Mouse (Mus musculus) 416B (cell line): ENCODE results near the gene Cdkn2d.
"Not testable (repeated sequence)": the region's sequence is repeated elsewhere in the genome, so short reads cannot be mapped to it uniquely, and the experiment has no call there.

Experiments
- DNase-seq: peaks from one replicate; pipeline ENCODE4 v3.0.0; 2011; ENCODE audit warnings: low read depth

The Cdkn2d gene

DNA sequence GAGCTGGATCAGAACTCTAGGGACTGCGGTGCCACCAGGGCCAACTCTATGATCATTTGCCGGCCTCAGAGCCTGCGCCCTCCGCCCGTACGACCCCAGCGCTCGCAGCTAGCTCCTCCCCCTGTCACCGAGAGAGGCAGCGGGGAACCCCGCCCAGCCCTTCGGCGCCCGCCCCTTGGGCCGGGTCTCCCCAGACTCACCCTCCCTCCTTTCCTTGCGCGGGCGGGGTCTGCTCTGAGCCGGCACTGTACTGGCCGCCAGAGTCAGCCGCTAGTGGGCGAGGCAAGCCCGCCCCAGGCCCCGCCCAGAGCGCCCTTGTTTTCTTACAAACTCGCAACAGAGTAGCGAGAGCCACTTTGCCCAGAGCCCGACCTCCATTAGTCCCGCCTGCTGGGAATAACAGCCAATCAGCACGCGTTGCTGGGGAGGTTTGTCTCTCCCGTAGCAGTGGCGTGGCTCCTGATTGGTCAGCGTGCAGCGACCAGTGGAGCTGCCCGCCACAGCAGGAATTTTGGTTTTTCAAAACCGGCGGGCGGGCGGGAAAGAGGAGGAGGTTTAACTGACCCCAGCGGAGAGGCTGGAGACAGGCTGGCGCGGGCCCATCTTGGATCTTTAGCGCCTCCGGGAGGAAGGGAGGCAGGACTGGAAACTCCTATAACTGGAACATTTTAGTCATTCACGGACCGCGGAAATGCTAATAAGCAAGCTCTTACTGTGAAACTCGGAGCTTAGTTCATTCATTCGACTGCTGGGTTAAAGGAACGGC, at the start of gene Cdkn2d:
Cdkn2d (minus strand) TSS at position 386 of the 766 bp plus-strand sequence.
- peak; percentile 100 for DNase-seq

DNA sequence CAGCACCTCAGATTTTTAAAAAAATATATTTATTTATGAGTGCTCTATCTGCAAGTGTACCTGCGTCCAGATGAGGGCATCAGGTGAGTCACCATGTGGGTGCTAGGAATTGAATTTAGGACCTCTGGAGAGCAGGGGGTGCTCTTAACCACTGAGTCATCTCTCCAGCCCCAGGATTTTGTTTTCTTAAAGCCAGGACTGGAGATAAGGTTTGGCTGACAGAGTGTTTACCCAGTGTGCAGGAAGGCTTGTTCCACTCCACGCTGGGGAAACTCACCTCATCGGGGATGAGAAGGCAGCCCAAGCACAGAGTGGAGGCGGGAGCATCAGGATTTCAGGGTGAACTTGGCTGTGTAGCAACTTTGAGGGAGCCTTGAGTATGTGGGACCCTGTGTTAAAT, 49.2 kb upstream of the Cdkn2d start:
- DNase-seq = no peak

DNA sequence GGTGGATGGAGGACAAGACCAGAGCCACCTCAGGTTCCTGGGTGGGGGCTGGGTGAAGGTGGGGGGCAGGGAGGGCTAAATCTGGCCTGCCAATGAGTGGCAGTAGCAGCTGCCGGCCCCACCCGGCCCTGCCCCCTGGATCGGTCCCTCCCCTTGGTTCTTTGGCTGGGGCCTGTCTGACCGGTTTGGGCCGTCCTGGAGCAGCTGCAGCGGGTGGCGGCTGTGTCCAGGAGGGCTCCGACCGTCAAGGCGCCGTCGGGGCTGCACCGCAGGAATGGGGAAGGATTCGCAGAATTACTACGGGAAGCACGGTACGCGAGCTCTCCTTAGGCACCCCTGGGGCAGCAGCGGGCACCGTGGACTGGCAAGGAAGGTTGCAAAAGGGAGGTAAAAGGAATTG, 46.4 kb upstream of the Cdkn2d start:
- no peak for DNase-seq

DNA sequence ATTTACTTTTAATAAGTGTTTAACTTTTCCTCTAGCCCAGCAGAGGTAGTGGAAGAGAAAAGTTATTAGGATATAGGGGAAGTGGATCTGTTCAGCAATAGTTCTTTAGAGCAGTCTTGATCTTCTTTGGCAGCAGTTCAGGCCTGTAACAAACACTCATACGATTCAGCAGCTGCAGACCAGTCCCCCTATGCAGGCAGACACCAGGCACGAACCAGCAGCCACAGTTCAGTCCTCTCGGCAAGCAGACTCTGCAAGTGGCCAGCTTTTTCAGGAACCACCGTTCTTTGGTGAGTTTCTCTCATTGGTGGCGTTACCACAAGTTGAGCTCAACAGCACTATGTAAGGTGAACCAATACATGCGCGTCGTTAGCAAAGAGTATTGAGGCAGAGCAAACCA, 45.3 kb upstream of the Cdkn2d start:
- no peak for DNase-seq

DNA sequence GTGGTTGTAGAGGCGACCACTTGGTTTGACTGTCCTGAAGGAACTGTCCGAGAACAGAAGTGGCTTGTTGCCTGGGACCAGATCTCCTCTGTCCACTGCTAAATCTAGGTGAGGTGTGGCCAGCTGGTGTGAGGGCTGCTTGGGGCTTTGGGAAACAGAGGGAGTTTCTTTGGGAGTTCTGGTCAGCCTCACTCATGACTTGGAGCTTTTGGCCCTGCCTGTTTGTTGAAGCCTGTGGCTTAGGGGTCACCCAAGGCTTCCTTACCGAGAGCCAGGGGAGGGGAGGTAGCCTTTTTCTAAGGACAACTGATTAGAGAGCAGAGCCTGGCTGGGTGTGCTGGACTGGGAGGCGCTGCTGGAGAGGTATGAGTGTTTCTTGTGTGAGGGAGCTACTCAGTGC, 44.2 kb upstream of the Cdkn2d start:
- no peak for DNase-seq

DNA sequence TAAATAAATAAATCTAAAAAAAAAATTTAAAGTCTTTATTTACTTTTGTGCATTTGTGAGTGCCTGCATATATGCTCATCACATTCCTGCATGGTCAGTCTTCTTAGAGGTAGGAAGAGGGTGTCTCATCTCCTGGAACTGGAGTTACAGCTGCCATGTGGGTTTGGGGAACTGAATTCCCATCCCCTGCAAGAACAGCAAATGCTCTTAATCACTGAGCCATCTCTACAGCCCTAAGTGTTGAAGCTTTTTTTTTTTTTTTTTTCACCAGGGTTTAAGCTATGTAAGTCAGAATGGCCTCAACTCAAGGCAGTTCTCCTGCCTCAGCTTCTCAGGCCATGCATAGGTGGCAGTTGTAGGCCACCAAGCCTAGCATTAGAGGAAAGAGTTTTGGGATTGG, 43.5 kb upstream of the Cdkn2d start:
- no peak for DNase-seq

- DNase-seq = no peak
Measured at GRCm38 (mm10) chr9:21333523-21333922, 42.3 kb upstream of the Cdkn2d start.

GRCm38 (mm10) chr9:21332161-21333061, 41.2 kb upstream of the Cdkn2d start:
- DNase-seq = peak; percentile 86

DNA sequence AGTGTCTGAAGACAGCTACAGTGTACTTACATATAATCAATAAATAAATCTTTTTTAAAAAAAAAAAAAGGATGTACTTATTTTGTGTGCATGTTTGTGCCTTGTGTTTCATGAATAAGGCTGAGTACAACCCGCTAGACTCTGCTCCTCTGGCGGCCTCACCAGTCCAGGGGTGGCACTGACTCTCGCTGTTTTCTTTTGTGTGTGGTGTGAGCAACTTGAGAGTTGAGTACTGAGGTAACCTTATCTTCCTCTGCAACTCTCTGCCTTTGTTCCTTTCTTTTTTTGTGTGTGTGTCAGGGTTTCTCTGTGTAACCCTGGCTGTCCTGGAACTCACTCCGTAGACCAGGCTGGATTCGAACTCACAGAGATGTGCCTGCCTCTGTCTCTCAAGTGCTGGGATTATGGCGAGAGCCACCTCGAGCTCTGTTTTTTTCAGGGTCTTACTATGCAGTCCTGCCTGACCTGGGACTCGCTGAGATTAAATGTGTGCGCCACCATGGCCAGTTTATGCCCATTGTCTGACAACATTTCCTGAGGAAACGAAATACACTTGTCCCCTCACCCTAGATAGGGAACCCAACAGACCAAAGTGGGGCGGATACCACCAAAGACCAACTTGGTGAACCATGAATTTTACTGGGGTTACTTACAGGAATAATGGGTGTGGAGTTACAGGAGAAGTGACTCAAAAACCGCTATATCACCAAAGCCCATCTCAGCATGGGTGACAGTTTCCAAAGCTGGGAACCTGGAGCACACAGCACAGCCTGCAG, 40.3 kb upstream of the Cdkn2d start:
- DNase-seq = peak; percentile 90

DNA sequence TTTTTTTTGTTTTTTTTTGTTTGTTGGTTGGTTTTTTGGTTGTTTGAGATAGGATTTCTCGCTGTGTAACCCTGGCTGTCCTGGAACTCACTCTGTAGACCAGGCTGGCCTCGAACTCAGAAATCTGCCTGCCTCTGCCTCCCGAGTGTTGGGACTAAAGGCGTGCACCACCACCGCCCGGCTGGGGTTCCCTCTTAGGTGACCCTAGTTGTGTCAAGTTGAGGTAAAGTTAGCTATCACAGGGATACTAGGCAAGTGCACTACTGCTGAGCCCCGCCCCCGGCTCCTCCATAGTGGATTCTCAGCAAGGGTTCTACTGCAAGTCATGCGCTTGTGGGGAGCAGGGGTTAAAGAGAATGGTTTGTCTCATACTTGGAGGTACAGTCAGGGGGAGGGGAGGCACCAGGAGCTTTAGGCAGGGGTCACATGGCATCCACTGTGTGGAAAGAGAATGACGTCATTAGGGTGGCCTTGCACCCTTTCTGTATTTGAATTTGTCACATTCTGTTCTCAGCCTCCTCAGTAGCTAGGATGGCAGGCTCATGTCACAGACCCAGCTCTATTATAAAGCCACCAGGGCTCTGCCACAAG, 38.6 kb upstream of the Cdkn2d start:
- no peak for DNase-seq

GRCm38 (mm10) chr9:21329041-21329440, 37.8 kb upstream of the Cdkn2d start:
- DNase-seq = peak; percentile 24

DNA sequence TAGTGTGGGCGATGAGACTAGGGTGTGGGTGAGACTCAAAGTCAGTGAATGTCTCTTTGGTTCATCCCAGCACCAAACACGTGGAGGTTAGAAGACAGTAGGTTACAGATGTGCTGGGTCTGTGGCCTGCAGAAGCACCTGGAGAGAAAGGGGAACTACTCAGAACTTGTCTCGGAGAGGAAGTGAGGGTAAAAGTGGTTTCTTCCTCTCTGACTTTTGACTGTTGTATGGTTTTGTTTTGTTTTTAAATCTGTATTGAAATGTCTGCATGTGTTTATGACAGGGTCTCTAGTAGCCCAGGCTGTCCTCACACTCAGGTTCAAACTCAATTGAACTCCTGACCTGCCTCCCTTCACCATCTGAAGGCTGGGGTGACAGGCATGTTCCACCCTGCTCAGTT, 36.8 kb upstream of the Cdkn2d start:
- DNase-seq = peak; percentile 63

DNA sequence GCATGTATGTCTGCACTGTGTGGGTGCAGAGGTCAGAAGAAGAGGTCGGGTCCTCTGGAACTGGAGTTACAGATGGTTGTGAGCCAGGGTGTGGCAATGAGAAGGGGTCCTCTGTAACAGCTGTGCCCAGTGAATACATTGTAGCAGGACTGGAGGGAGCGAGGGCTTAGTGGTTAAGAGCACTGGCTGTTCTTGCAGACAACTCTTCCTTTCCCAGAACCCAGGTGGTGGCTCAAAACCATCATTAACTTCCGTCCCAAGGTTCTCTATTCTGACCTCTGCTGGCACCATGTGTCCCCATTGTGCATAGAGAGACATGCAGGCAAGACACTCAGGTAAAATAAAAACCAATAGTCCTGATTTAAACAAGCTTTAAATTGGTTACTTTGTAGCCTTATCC, 36.4 kb upstream of the Cdkn2d start:
- DNase-seq = peak; percentile 54

DNA sequence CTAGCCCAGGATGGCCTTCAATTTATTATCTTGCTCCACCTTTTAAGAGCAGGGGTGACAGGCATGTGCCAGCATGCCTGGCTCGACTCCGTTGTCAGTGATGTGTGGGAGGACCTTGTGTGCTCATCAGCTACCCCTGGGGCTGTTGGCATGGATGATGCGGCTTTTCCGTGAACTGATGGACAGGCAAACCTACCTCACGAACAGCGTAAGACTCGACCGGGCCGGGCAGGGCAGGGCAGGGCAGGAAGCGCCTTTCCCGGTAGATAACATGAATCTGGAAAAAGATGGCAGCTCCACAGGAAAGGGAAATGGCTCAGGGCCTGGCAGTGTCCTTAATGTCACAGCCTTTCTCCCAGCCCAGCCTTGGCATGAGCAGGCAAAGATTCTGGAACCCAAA, 33.1 kb upstream of the Cdkn2d start:
- peak; percentile 38 for DNase-seq

DNA sequence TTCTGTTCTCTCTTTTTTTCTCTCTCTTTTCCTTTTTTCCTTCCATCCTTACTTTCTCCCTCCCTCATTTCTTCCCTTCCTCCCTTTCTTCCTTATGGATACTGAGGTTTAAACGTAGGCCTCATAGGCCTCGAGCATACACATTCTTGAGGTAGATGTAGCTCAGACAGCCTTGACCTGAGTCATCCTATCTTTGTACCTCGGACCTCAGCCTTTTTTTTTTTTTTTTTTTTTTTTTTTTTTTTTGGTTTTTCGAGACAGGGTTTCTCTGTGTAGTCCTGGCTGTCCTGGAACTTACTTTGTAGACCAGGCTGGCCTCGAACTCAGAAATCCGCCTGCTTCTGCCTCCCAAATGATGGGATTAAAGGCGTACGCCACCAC, 31.7 kb upstream of the Cdkn2d start:
- DNase-seq = not testable (repeated sequence)

DNA sequence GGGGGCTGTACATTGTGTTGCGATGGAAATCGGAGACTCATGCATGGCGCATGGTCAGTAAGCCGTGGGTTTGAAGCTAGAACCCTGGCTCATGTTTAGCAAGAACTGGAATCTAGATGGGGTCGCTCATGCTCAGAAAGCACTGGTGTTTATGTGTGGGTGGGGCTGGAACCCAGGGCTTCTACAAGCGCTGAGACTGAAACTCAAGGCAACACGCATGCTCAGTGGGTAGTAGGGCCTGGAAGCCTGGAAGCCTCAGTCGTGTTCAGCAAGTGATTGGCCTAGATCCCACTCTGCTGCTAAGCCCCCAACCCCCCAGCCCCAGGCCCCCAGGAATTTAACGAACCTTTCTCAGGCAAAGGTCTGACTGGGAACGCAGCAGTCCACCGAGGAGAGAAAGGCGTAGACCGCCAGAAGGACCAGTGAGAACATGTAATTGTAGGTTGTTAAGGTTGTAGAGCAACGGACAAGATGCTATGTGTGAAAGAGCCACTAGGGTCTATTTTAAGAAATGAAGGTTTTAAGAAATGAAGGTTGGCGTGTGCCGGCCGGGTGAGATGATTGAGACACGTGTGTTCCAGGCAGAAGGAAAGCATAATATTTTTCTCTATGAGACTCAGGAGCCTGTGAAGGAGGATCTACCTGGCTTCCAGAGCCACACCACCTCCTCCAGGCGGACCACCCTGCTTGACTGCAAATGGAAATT, 31.2 kb upstream of the Cdkn2d start:
- no peak for DNase-seq

DNA sequence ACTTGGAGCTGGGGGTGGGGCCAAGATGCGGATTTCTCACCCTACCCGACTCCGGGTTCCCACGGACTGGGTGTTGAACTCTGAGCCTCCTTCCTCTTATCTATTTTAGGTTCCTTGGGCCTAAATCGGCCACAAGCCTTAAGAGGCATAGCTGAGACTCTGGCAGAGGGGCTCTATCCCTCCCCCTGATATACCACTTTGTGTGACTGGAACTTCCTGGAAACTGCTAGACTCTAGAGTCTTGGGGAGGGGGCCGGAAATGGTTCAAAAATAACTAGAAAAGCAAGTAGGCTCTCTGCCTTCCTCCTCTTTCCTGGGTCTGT, 30.3 kb upstream of the Cdkn2d start:
- peak; percentile 80 for DNase-seq

DNA sequence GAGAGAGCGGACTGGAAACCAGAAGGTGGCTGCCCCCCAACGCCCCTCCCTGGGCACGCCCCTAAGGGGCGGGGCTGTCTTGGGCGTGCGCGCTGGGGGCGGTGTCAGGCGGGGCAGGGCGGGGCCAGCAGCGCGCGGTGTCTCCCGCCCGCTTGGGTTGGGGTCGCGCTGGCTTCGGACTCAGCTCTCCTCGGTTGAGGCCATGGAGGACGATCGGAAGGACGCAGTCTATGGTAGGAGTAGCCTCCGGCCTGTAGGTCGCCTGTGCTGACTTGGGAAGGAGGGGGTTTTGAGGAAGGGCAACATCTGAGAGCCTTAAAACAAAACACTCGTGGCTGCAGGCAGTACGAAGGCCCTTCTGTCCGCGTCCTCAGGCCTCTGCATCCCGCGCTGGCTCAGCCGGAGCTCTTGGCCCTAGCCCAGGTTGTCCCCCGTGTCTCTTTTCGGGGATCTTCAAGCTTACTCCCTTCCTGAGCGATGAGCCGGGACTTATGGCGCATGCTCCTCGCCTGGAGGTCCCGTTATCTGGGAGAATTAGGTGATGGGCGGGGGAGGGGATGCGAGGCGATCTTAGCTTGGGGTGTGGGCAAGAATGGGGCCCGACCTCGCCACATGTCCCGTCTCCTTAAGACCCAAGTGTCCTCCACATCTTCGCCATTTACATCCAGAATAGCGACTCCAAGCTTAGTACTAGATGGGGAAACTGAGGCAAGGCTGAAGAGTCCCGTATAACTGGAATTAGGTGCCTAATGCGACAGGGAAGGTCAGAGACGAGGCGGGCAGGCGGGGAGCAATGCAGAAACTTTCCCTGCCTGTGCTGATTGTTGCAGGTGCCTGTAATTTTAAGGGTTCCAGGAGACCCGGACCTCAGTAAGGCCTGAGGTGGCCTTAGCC, 29.7 kb upstream of the Cdkn2d start, which contains the start of gene Slc44a2:
Slc44a2 (plus strand) TSS at position 80 of the 894 bp plus-strand sequence.
- peak; percentile 88 for DNase-seq

- DNase-seq = no peak
Measured at GRCm38 (mm10) chr9:21320280-21320618, 29.0 kb upstream of the Cdkn2d start.

DNA sequence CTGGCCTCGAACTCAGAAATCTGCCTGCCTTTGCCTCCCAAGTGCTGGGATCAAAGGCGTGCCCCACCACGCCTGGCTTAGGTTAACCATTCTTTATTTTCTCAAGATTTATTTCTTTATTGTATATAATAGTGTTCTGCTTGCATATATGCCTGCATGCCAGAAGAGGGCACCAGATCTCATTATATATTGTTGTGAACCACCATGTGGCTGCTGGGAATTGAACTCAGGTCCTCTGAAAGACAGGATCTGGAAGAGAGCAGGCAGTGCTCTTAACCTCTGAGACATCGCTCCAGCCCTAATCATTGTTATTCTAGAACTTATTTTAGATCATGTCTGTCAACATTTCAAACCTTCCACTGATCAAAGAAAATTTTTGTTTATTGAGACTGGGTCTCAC, 28.3 kb upstream of the Cdkn2d start:
- no peak for DNase-seq

DNA sequence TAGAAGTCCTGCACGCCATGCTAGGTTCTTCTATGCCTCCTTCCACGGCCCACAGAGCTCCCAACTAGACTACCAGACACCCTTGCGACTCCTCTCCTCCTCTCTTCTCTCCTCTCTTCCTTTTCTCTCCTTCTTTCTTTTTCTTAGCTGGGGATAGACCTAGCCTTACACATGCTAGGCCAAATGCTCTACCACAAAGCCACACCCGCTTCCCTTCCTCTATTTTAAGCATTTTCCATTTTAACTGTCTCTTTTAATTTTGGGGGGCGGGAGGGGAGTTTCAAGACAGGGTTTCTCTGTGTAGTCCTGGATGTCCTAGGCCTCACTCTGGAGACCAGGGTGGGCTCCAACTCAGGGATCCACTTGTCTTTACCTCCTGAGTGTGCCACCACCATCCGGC, 27.6 kb upstream of the Cdkn2d start:
- peak; percentile 69 for DNase-seq
